Comparison of ENCODE assay signal across 27 mouse cellular contexts in genomic region chr15:50400006-50400781, GRCm38 (mm10).
DNase-seq lines count a peak whose midpoint lies in the region; TF ChIP-seq lines count a peak whose summit lies in the region.
"Had no signal": no experiment of that assay in that cellular context is flagged by ENCODE, and none has a peak within 500 bp of the region (broad histone marks: within the 10 kb centered on the region; RNA-seq: fewer than 3 reads in every experiment).

No protein-coding gene starts in this region.

- peak overlapping the region; percentile 19 for H3K4me2 ChIP-seq in myocyte (ENCODE audit: low read depth)
- H3K4me2 ChIP-seq: forebrain, embryonic 15.5 days; liver, embryonic 13.5 days; midbrain, embryonic 12.5 days; neural tube, embryonic 13.5 days; stomach, embryonic 15.5 days had no signal

- WGBS in hindbrain, embryonic 10.5 days = 88% methylated on average over 7 of the region's 7 CpGs

- no peaks in the 10 kb centered on the region for H3K79me2 ChIP-seq in myocyte (ENCODE audit: control insufficient read depth, insufficient read depth)

- no peaks in the 10 kb centered on the region for H3K4me1 ChIP-seq in hindbrain, embryonic 10.5 days (replicated peaks)
- H3K4me1 ChIP-seq: forebrain, embryonic 15.5 days; liver, embryonic 13.5 days; midbrain, embryonic 12.5 days; neural tube, embryonic 13.5 days; stomach, embryonic 15.5 days had no signal

- no peak for TF ChIP-seq POLR2A in myocyte (IDR thresholded peaks at IDR 0.05; ENCODE audit: insufficient read length, low read depth)

- H3K27ac ChIP-seq in hindbrain, embryonic 10.5 days = no peak overlapping the region
- H3K27ac ChIP-seq: forebrain, embryonic 15.5 days; hindbrain, postnatal 0 days; layer of hippocampus, adult 2 months; left cerebral cortex, adult 2 months; liver, embryonic 13.5 days; midbrain, embryonic 12.5 days; neural tube, embryonic 13.5 days; stomach, embryonic 15.5 days had no signal

- DNase-seq in 3T3-L1 (ENCODE audit: low read depth, low spot score) (peak; percentile 94), NIH3T3 (ENCODE audit: low read depth) (peak; percentile 81)
- peak; percentile 79 for DNase-seq in fibroblast of lung, adult 2 months (ENCODE audit: low read depth)
- DNase-seq in hindbrain, embryonic 10.5 days (ENCODE audit: low spot score) = no peak
- DNase-seq in urinary bladder, adult 18-20 months (ENCODE audit: low spot score in 2 of 2) = no peak
- DNase-seq in adrenal gland, adult (ENCODE audit: inconsistent age in 2 of 2, low spot score in 1 of 2) = no peak
- no peak for DNase-seq in heart, adult 9 months (ENCODE audit: low spot score in 2 of 2)
- DNase-seq: adrenal gland, postnatal 25 days; cerebellum, adult 11-12 months; cerebellum, postnatal 10 days; gastrocnemius, postnatal 25 days; kidney, postnatal 25 days; liver, embryonic 13.5 days; lung, adult 2 months; lung, postnatal 14 days; right cerebral cortex, adult 18-20 months; right cerebral cortex, postnatal 4 days; thymus, postnatal 36 days had no signal

- no peaks in the 10 kb centered on the region for H3K27me3 ChIP-seq in myocyte (ENCODE audit: control insufficient read depth, insufficient read depth, insufficient read length)
- no peaks in the 10 kb centered on the region for H3K27me3 ChIP-seq in hindbrain, embryonic 10.5 days (ENCODE audit: insufficient read depth, poor library complexity, severe bottlenecking)
- H3K27me3 ChIP-seq: forebrain, embryonic 15.5 days; liver, embryonic 13.5 days; midbrain, embryonic 12.5 days; neural tube, embryonic 13.5 days; stomach, embryonic 15.5 days had no signal

- H3K9me3 ChIP-seq in hindbrain, embryonic 10.5 days = no peaks in the 10 kb centered on the region
- H3K9me3 ChIP-seq: forebrain, embryonic 15.5 days; liver, embryonic 13.5 days; midbrain, embryonic 12.5 days; neural tube, embryonic 13.5 days; stomach, embryonic 15.5 days had no signal

- H3K36me3 ChIP-seq in myocyte (ENCODE audit: control insufficient read depth, insufficient read depth) = no peaks in the 10 kb centered on the region
- no peaks in the 10 kb centered on the region for H3K36me3 ChIP-seq in hindbrain, embryonic 10.5 days
- H3K36me3 ChIP-seq: forebrain, embryonic 15.5 days; liver, embryonic 13.5 days; midbrain, embryonic 12.5 days; neural tube, embryonic 13.5 days; stomach, embryonic 15.5 days had no signal

- no peak overlapping the region for H3K4me3 ChIP-seq in myocyte
- no peak overlapping the region for H3K4me3 ChIP-seq in hindbrain, embryonic 10.5 days
- H3K4me3 ChIP-seq: erythroblast, embryonic 14.5 days; forebrain, embryonic 15.5 days; layer of hippocampus, adult 2 months; left cerebral cortex, adult 2 months; liver, embryonic 13.5 days; midbrain, embryonic 12.5 days; neural tube, embryonic 13.5 days; stomach, embryonic 15.5 days had no signal

- H3ac ChIP-seq in myocyte (ENCODE audit: control insufficient read depth, insufficient read length) = no peak overlapping the region

TF ChIP-seq in myocyte, 11 proteins besides CTCF, POLR2A, EP300 and RAD21:
- TF ChIP-seq TCF12 (IDR thresholded peaks at IDR 0.05; ENCODE audit: insufficient read depth, poor library complexity, severe bottlenecking) (no peak), CEBPB (IDR thresholded peaks at IDR 0.05; ENCODE audit: insufficient read depth, poor library complexity, severe bottlenecking) (0 out of 2 replicates have a peak, but pooled peaks have one; percentile 26)

Comparison
In these comparisons a context has a peak if more than half of its experiments do, and no peak if none do; other contexts are left out.
1. DNase-seq: peak in 3T3-L1 (single experiment), NIH3T3 (single experiment) and fibroblast of lung, adult 2 months (single experiment); none in hindbrain, embryonic 10.5 days (single experiment), urinary bladder, adult 18-20 months (0 of 2), adrenal gland, adult (0 of 2) and heart, adult 9 months (0 of 2).